Mouse (Mus musculus): ENCODE results near the gene Use1. TPM values are rescaled to one million over a fixed set of nuclear protein-coding genes. Genes with fewer than 3 reads are reported as not detected.

Gene Use1
- polyA plus RNA-seq, 1 experiment from 2014 or later: 71.7 TPM

DNA sequence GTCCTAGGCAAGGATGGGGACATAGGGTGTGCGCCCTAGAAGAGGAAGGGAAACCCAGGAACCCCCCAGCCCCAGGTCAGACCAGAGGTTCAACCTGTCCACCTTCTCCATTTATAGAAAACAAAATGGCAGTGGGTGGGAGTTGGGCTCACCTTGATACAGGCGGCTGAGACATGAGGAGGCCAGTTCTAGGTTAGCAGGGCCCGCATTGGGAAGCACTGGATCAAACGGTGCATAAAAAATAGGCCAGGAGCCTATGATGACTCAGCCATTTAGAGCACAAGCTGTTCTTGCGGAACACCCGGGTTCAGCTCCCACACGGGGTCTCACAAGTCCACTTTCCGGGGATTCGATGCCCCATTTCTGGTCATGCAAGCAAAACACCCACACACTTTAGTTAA, 38.3 kb downstream of the Use1 start:
- no peak overlapping the region for H3K4me3 ChIP-seq (ENCODE audit: low read depth, low read length)
- peaks cover 3% of the 10 kb centered on the region; the same call in 1 of the 2 replicates for H3K4me1 ChIP-seq (ENCODE audit: control insufficient read depth, insufficient read depth, low read length)
- no peak overlapping the region for H3K9ac ChIP-seq (ENCODE audit: low read length)
- H3K9me3 ChIP-seq (ENCODE audit: control insufficient read depth, low read length): no peaks in the 10 kb centered on the region
- H3K27me3 ChIP-seq (ENCODE audit: control insufficient read depth, insufficient read depth, low read length): no peaks in the 10 kb centered on the region
- ATAC-seq (ENCODE audit: low FRiP score) (no peak), DNase-seq (ENCODE audit: low spot score, missing footprints) (no peak)
- WGBS: 90% methylated on average over 9 of the region's 9 CpGs
- no peak overlapping the region for H3K27ac ChIP-seq (ENCODE audit: low read depth, low read length)
- peak overlapping the region; percentile 95 for H3K4me2 ChIP-seq
- peaks cover 3% of the 10 kb centered on the region; the same call in 1 of the 2 replicates for H3K36me3 ChIP-seq (ENCODE audit: control insufficient read depth, insufficient read depth, low read length)

DNA sequence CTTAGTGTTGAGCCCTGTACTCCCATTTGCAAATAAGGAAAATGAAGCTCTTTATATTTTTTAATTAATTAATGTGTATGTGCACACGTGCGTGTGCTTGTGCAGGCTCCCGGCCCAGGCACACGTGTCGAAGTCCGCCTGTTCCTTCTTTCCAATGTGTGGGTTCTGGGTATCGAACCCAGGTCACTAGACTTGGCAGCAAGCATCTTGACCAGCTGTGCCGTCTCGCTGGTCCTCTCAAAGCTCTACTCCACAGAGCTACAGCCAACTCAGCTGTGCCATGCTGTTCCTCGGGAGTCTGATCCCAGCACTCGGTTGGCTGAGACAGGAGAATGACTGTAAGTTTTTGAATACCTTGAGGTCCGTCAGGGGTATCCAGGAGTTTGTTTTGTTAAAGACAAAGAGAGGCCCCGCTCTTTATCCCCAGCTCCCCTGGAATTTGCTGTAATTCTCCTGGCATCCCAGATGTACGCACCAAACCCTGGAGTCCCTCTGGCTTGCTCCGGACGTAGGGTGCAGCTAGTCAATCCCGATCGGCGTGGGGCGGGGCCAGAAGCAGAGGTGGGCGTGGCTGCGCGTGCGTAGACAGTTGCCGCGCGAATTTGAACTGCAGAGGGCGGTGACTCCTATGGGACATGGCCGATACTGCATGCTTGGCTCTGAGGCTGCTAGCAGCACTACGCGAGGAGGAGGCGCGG, 38.9 kb downstream of the Use1 start, which contains the start of gene Ankle1:
TSS of gene Ankle1 (plus strand) at position 610 of the 698 bp plus-strand sequence.
- DNase-seq (ENCODE audit: low spot score, missing footprints) (peak; percentile 100), ATAC-seq (ENCODE audit: low FRiP score) (peak; percentile 91)
- no peaks in the 10 kb centered on the region for H3K9me3 ChIP-seq (ENCODE audit: control insufficient read depth, low read length)
- peak within 1 kb of the TSS; percentile 95 for H3K4me2 ChIP-seq
- peaks cover 3% of the 10 kb centered on the region; the same call in 1 of the 2 replicates for H3K36me3 ChIP-seq (ENCODE audit: control insufficient read depth, insufficient read depth, low read length)
- H3K4me3 ChIP-seq (ENCODE audit: low read depth, low read length): peak within 1 kb of the TSS; percentile 76
- peak within 1 kb of the TSS; percentile 47 for H3K27ac ChIP-seq (ENCODE audit: low read depth, low read length)
- no peaks in the 10 kb centered on the region for H3K27me3 ChIP-seq (ENCODE audit: control insufficient read depth, insufficient read depth, low read length)
- peaks cover 3% of the 10 kb centered on the region; the same call in 1 of the 2 replicates for H3K4me1 ChIP-seq (ENCODE audit: control insufficient read depth, insufficient read depth, low read length)
- WGBS: 16% methylated on average over 33 of the region's 33 CpGs
- H3K9ac ChIP-seq (ENCODE audit: low read length): peak within 1 kb of the TSS; percentile 82

DNA sequence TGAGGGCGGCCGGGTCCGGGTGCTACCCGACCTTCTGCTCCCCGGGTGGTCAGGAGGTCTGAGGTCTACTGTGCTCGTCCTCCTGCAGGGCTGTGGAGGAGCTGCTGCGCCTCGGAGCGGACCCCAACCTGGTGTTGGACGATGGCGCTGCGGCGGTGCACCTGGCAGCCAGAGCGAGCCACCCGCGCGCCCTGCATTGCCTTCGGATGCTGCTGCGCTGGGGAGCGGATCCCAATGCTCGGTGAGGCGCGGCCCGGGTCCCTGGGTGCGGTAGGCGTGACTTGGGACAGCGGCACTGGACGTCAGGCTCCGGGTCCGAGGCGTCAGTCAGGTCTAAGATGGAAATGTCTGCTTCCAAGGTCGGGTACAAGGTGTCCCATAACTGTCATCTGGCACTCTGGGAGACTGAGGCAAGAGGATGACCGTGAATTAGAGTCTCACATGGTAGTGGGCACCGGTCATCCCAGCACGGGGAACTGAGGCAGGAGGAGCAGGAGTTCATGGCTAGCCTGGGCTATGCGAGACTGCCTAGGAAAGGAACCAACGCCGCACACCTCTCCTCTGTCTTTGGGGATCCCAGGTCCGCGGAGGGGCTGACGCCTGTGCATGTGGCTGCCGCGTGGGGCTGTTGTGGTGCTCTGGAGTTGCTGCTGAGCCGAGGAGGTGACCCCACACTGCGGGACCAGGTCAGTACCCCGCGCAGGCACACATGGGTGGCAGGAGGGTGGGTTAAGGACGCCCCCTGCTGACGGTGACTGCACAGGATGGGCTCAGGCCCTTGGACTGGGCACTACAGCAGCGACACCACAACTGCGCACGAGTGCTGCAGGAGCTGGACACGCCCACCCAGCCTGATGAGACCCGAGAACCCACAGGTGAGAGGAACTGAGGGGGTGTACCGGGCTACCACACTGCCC, 39.7 kb downstream of the Use1 start:
- H3K9me3 ChIP-seq (ENCODE audit: control insufficient read depth, low read length): no peaks in the 10 kb centered on the region
- peak overlapping the region; percentile 47 for H3K27ac ChIP-seq (ENCODE audit: low read depth, low read length)
- no peaks in the 10 kb centered on the region for H3K27me3 ChIP-seq (ENCODE audit: control insufficient read depth, insufficient read depth, low read length)
- H3K4me3 ChIP-seq (ENCODE audit: low read depth, low read length): peak overlapping the region; percentile 76
- peak overlapping the region; percentile 95 for H3K4me2 ChIP-seq
- peaks cover 3% of the 10 kb centered on the region; the same call in 1 of the 2 replicates for H3K4me1 ChIP-seq (ENCODE audit: control insufficient read depth, insufficient read depth, low read length)
- peak overlapping the region; percentile 82 for H3K9ac ChIP-seq (ENCODE audit: low read length)
- DNase-seq (ENCODE audit: low spot score, missing footprints) (peak; percentile 96), ATAC-seq (ENCODE audit: low FRiP score) (peak; percentile 82)
- under 1% methylated on average over 55 of the region's 55 CpGs for WGBS
- peaks cover 3% of the 10 kb centered on the region; the same call in 1 of the 2 replicates for H3K36me3 ChIP-seq (ENCODE audit: control insufficient read depth, insufficient read depth, low read length)

DNA sequence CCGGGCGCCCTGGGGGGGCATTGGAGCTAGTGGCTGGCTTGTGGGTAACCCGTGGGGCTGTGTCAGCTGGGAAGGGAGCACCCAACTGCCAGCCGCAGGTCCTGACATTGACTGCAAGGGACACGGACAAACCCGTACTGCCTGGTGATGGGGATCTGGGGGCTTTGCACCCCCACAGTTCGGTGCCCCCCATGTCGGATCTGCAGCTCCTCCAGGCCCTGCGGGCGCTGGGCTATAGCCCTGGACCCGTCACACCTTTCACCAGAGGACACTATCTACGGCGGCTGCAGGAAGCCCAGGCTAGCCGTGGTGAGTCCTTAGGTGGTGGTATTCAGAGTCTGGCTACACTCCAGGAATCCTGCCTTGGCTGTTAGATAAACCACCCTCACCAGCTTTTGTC, 40.8 kb downstream of the Use1 start:
- 93% methylated on average over 14 of the region's 14 CpGs for WGBS
- no peak for ATAC-seq (ENCODE audit: low FRiP score)
- Histone ChIP-seq H3K4me2 (no peak overlapping the region), H3K4me3 (ENCODE audit: low read depth, low read length) (no peak overlapping the region), H3K9ac (ENCODE audit: low read length) (no peak overlapping the region), H3K27ac (ENCODE audit: low read depth, low read length) (no peak overlapping the region), H3K27me3 (ENCODE audit: control insufficient read depth, insufficient read depth, low read length) (no peaks in the 10 kb centered on the region), H3K36me3 (ENCODE audit: control insufficient read depth, insufficient read depth, low read length) (peaks cover 3% of the 10 kb centered on the region; the same call in 1 of the 2 replicates), H3K9me3 (ENCODE audit: control insufficient read depth, low read length) (no peaks in the 10 kb centered on the region), H3K4me1 (ENCODE audit: control insufficient read depth, insufficient read depth, low read length) (peaks cover 3% of the 10 kb centered on the region; the same call in 1 of the 2 replicates)
- DNase-seq (ENCODE audit: low spot score, missing footprints): peak; percentile 67

DNA sequence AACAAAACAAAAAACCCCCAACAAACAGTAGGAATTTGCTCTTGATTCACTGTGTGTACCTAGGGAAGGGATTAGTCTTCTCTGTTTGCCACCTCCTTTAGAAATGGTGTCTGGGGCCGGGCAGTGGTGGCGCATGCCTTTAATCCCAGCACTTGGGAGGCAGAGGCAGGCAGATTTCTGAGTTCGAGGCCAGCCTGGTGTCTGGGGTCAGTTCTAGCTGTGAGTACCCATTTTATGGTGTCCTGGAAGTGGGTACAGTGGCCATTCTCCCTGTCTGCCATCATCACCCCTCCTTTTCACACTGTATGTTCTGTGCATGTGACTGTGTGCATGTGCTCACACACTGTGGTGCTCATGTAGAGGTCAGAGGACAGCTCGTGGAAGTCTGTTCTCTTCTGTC, 41.6 kb downstream of the Use1 start:
- H3K9me3 ChIP-seq (ENCODE audit: control insufficient read depth, low read length): no peaks in the 10 kb centered on the region
- H3K4me2 ChIP-seq: no peak overlapping the region
- ATAC-seq (ENCODE audit: low FRiP score) (no peak), DNase-seq (ENCODE audit: low spot score, missing footprints) (peak; percentile 57)
- H3K4me3 ChIP-seq (ENCODE audit: low read depth, low read length): no peak overlapping the region
- no peaks in the 10 kb centered on the region for H3K27me3 ChIP-seq (ENCODE audit: control insufficient read depth, insufficient read depth, low read length)
- 87% methylated on average over 4 of the region's 4 CpGs for WGBS
- peaks cover 3% of the 10 kb centered on the region; the same call in 1 of the 2 replicates for H3K36me3 ChIP-seq (ENCODE audit: control insufficient read depth, insufficient read depth, low read length)
- no peak overlapping the region for H3K9ac ChIP-seq (ENCODE audit: low read length)
- H3K4me1 ChIP-seq (ENCODE audit: control insufficient read depth, insufficient read depth, low read length): peaks cover 3% of the 10 kb centered on the region; the same call in 1 of the 2 replicates
- H3K27ac ChIP-seq (ENCODE audit: low read depth, low read length): no peak overlapping the region

DNA sequence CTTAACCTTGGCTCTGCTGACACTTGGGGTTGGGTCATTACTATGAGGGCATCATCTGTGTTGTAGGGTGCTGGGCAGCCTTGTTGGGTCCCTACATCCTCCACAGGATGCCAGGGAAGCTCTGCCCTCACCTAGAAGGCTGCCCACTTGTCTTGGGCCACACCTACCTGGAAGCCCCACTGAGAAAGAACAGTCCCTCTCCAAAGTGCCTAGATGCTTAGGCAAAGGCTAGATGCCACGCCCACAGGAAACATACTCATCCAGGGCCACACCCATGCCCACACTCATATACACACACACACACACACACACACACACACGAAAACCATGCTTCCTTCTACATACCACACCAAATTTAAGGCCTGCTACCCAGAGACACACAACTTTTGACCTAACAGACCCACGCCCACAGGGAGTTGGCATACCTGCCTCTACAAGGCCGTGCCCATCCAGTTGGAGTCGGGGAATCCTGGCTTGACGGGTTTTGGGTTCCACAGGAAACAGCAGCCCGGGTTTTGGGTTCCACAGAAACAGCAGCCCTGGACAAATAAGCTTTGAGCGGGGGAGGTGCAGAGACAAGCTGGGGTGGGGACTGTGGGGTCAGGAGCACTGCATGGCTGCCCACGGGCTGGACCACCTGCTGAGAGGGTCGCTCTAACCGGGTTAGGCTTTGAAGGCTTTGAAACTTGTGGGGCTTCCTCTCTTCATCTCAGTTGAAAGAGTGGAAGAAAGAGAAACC, 45.1 kb downstream of the Use1 start:
- Histone ChIP-seq H3K27me3 (ENCODE audit: control insufficient read depth, insufficient read depth, low read length) (no peaks in the 10 kb centered on the region), H3K4me2 (no peak overlapping the region), H3K36me3 (ENCODE audit: control insufficient read depth, insufficient read depth, low read length) (peaks cover 3% of the 10 kb centered on the region; the same call in 1 of the 2 replicates), H3K4me3 (ENCODE audit: low read depth, low read length) (no peak overlapping the region), H3K9me3 (ENCODE audit: control insufficient read depth, low read length) (no peaks in the 10 kb centered on the region), H3K9ac (ENCODE audit: low read length) (no peak overlapping the region), H3K4me1 (ENCODE audit: control insufficient read depth, insufficient read depth, low read length) (no peaks in the 10 kb centered on the region; the same call in 1 of the 2 replicates), H3K27ac (ENCODE audit: low read depth, low read length) (no peak overlapping the region)
- DNase-seq (ENCODE audit: low spot score, missing footprints): peak; percentile 81
- ATAC-seq (ENCODE audit: low FRiP score): peak; percentile 23; the same call in 1 of the 2 replicates
- WGBS: 42% methylated on average over 11 of the region's 11 CpGs

Other genes with a start within 250 kb of the Use1 start
- gene Myo9b, start 94.1 kb upstream of the Use1 start, polyA plus RNA-seq (2014; fragmentation: Nextera tagmentation; extraction: Ambion mirVana): 14.1 and 14.9 TPM in 2 replicates
- 54.9 and 58.0 TPM in 2 replicates for gene Haus8, start 93.9 kb upstream of the Use1 start, polyA plus RNA-seq (2014; fragmentation: Nextera tagmentation; extraction: Ambion mirVana)
- 2.9 and 3.3 TPM in 2 replicates for gene Ocel1, start 4.5 kb downstream of the Use1 start, polyA plus RNA-seq (2014; fragmentation: Nextera tagmentation; extraction: Ambion mirVana)
- gene Nr2f6, start 15.1 kb downstream of the Use1 start, polyA plus RNA-seq (2014; fragmentation: Nextera tagmentation; extraction: Ambion mirVana): 62.6 and 73.0 TPM in 2 replicates
- gene Ushbp1, start 29.0 kb downstream of the Use1 start, polyA plus RNA-seq (2014; fragmentation: Nextera tagmentation; extraction: Ambion mirVana): 2.4 and 3.3 TPM in 2 replicates
- 99.0 and 99.2 TPM in 2 replicates for gene Babam1, start 30.0 kb downstream of the Use1 start, polyA plus RNA-seq (2014; fragmentation: Nextera tagmentation; extraction: Ambion mirVana)
- gene Ankle1, start 39.2 kb downstream of the Use1 start, polyA plus RNA-seq (2014; fragmentation: Nextera tagmentation; extraction: Ambion mirVana): 14.9 and 16.3 TPM in 2 replicates
- gene Abhd8, start 96.8 kb downstream of the Use1 start, polyA plus RNA-seq (2014; fragmentation: Nextera tagmentation; extraction: Ambion mirVana): 36.4 and 42.2 TPM in 2 replicates
- gene Mrpl34, start 98.1 kb downstream of the Use1 start, polyA plus RNA-seq (2014; fragmentation: Nextera tagmentation; extraction: Ambion mirVana): 249 and 251 TPM in 2 replicates
- 128 and 129 TPM in 2 replicates for gene Dda1, start 102.4 kb downstream of the Use1 start, polyA plus RNA-seq (2014; fragmentation: Nextera tagmentation; extraction: Ambion mirVana)
- gene Ano8, start 119.1 kb downstream of the Use1 start, polyA plus RNA-seq (2014; fragmentation: Nextera tagmentation; extraction: Ambion mirVana): 4.0 and 4.7 TPM in 2 replicates
- 4.0 and 4.6 TPM in 2 replicates for gene Gtpbp3, start 121.3 kb downstream of the Use1 start, polyA plus RNA-seq (2014; fragmentation: Nextera tagmentation; extraction: Ambion mirVana)
- gene Plvap, start 144.9 kb downstream of the Use1 start, polyA plus RNA-seq (2014; fragmentation: Nextera tagmentation; extraction: Ambion mirVana): 33.7 and 34.1 TPM in 2 replicates
- gene Ccdc194, start 158.9 kb downstream of the Use1 start, polyA plus RNA-seq (2014; fragmentation: Nextera tagmentation; extraction: Ambion mirVana): 0.40 and 0.72 TPM in 2 replicates
- 5.0 and 6.1 TPM in 2 replicates for gene Bst2, start 170.6 kb downstream of the Use1 start, polyA plus RNA-seq (2014; fragmentation: Nextera tagmentation; extraction: Ambion mirVana)
- gene Mvb12a, start 176.1 kb downstream of the Use1 start, polyA plus RNA-seq (2014; fragmentation: Nextera tagmentation; extraction: Ambion mirVana): 50.7 and 51.0 TPM in 2 replicates
- gene Tmem221, start 192.0 kb downstream of the Use1 start, polyA plus RNA-seq (2014; fragmentation: Nextera tagmentation; extraction: Ambion mirVana): 0.12 and 0.14 TPM in 2 replicates
- not detected in 2 replicates for gene Nxnl1, start 199.8 kb downstream of the Use1 start, polyA plus RNA-seq (2014; fragmentation: Nextera tagmentation; extraction: Ambion mirVana)
- gene Slc27a1, start 202.0 kb downstream of the Use1 start, polyA plus RNA-seq (2014; fragmentation: Nextera tagmentation; extraction: Ambion mirVana): 8.6 and 12.4 TPM in 2 replicates
- gene Pgls, start 225.3 kb downstream of the Use1 start, polyA plus RNA-seq (2014; fragmentation: Nextera tagmentation; extraction: Ambion mirVana): 224 and 234 TPM in 2 replicates
- 3.2 and 3.6 TPM in 2 replicates for gene Fam129c, start 230.8 kb downstream of the Use1 start, polyA plus RNA-seq (2014; fragmentation: Nextera tagmentation; extraction: Ambion mirVana)
- gene Colgalt1, start 244.2 kb downstream of the Use1 start, polyA plus RNA-seq (2014; fragmentation: Nextera tagmentation; extraction: Ambion mirVana): 39.5 and 42.8 TPM in 2 replicates

Data from midbrain, embryonic 11.5 days (tissue).